Mouse (Mus musculus) left cerebral cortex, adult 18-20 months (tissue): ENCODE data around the gene Per1. TPM values are rescaled to one million over a fixed set of nuclear protein-coding genes. Genes with fewer than 3 reads are reported as not detected.
"Not testable (repeated sequence)": the region's sequence is repeated elsewhere in the genome, so short reads cannot be mapped to it uniquely, and the experiment has no call there.

Experiments used
- DNase-seq, 2 experiments: peaks; one replicate each; pipeline ENCODE4 v3.0.0; 2021 to 2022; ENCODE audit warnings: low spot score in 2 of 2, mixed read lengths in 1 of 2
- total RNA-seq, 2 experiments: library from RNA; stranded (reverse); gene quantifications; 2 replicates each; pipeline ENCODE4 v1.2.3; 2021

Gene Per1
- total RNA-seq, 2 experiments from 2014 or later = 129 to 133 TPM

DNA sequence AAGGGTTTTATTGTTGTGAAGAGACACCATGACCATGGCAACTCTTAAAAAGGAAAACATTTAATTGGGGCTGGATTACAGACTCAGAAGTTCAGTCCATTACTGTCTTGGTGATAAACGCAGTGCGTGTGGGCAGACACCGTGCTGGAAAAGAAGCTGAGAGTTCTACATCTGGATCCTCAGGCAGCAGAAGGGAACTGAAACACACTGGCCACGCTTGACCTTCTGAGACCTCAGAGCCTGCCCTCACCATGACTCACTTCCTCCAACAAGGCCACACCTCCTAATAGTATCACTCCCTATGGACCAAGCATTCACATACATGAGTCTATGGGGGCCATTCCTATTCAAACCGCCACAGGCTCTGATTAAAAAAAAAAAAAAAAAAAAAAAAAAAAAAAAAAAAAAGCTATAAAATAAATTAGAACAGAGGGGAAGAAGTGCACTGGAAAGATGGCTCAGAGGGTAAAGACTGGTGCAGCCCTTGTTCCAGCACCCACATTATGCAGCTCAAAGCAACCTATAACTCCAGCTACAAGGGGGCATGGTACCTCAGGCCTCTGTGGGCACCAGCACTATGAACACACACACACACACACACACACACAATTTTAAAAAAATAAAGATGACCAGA is 16.1 kb upstream of the Per1 start:
- DNase-seq = no peak

DNA sequence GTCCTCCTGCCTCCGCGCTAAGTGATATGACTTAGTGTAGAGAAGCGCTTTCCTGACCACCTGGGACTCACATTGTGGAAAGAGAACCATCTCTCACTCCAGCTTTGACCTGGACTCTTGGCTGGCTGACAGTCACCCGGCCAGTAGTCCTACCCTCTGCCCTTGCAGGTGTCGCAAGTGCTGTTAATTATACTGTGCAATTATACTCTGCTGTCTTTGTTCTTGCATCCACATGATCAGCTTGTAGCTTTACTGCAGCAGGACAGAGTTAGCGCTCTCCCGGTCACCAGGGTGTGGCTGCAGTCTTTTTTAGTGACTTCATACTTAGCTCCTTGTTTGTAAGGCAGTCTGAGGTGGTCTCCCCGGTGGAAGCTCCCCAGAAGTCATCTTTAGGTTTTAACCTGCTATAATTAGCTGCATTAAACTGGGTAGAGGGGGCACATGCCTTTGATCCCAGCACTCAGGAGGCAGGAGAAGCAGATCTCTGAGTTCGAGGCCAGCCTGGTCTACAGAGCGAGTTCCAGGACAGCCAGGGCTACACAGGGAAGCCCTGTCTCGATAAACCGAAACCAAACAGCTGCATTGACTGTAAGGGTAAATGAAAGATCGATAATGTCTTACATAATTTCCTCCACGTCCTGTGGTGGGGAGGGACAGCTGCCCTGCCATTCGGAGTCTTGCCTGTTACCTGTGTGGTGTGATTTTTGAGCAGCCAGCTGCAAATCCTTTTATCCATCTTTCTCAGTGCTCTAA is 14.7 kb upstream of the Per1 start:
- no peak for DNase-seq

DNA sequence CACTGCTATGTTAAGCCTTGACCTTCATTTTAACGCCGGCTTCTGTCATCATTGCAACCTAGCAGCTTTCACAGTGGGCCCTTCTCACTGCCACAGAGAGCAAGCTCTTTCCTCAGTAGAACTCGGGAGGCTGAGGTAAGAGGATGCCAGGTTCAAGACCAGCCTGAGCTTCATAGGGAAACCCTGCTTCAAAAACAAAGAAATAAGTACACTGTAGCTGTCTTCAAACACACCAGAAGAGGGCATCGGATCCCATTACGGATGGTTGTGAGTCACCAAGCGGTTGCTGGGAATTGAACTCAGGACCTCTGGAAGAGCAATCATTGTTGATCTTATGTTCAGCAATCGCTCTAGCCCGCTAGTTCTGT is 14.2 kb upstream of the Per1 start:
- DNase-seq = no peak

DNA sequence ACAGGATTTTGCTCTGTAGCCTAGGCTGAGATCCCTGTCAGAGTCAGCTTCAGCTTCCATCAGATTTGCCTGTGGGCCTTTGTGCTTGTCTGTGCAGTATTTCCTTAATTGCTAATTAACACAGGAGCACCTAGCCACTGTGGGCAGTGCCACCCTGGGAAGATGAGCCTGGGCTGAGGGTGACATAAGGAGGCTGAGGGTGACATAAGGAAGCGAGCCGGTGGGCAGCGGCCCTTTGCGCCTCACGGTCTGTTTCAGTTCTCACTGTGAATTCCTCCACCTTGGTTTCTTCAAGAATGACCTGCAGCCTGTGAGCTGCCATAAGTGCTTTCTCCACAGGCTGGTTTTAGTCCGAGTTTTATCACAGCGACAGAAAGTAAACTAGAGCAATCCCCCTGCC is 13.4 kb upstream of the Per1 start:
- no peak for DNase-seq

DNA sequence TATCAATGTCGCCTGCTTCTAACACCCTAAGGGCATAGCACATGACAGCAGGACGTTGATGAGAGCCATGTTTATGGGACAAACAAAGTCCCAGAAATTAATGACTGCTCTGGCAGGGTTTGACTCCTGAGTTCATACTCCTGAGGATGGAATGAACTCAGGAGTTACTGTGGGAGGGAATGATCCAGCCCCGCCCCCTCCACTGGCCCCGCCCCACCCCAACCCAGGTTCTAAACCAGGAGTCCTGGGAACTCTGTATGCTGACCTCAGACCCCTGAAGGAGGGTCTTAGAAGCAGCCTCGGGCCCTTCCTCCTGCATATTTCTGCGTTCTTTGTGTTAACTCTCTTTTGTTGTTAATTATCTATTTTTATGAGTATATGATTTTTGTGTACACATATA is 9.4 kb upstream of the Per1 start:
- DNase-seq = no peak

DNA sequence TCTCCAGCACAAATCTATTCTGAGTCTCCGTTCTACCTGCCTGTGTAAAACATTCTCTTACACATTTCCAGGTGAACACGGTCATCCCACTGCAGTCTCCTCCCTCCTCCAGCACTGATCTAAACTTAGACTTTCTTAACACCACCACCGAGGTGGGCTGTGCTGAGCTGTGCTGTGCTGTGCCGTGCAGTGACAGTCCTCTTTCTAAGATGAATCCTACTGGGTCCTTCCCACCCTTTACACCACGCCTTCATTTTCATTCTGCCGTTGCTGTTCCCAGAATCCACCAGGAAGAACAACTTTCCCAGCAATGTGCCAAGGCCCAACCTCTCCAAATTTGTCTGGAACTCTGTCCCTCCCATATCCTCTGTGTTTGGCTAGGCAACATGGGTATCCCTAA is 8.6 kb upstream of the Per1 start:
- DNase-seq = peak; percentile 55 to 67

DNA sequence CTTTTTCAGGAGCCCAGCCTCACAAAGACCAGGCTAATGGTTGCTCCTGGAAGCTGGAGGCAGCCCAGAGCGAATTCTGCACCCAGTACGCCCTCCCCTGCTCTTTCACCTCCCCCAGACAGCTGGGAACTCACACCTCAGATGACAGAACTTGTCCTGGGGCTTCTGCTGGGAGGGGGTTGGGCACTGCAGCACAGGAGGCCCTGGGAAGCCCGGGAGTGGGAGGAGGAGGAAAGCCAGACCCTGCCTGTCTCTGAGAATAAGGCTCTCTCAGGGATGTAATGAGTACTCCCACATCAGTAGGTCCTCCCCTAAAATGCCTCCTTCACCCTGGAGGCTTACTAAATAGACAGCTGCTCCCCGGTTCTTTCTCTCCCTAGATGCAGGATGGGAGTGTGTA is 7.9 kb upstream of the Per1 start:
- DNase-seq = peak; percentile 48 to 66

DNA sequence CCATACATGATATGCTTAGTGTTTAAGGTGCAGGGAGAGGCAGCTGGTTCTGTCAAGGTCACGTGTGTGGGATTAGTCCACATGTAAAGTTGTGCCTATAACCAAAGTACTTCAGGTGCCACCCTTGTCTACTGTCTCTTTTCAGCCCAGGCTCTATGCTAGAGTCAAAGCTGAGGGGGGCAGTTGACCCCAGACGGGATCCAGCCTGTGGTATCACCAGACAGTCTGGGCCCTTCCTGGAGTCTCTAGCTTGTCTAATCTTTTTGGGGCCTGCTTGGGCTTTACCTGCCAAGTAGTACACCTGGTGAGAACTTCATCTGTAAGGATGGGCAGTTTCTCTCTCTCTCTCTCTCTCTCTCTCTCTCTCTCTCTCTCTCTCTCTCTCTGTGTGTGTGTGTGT is 7.4 kb upstream of the Per1 start:
- DNase-seq = peak in 1 of 2 experiments; percentile 1

DNA sequence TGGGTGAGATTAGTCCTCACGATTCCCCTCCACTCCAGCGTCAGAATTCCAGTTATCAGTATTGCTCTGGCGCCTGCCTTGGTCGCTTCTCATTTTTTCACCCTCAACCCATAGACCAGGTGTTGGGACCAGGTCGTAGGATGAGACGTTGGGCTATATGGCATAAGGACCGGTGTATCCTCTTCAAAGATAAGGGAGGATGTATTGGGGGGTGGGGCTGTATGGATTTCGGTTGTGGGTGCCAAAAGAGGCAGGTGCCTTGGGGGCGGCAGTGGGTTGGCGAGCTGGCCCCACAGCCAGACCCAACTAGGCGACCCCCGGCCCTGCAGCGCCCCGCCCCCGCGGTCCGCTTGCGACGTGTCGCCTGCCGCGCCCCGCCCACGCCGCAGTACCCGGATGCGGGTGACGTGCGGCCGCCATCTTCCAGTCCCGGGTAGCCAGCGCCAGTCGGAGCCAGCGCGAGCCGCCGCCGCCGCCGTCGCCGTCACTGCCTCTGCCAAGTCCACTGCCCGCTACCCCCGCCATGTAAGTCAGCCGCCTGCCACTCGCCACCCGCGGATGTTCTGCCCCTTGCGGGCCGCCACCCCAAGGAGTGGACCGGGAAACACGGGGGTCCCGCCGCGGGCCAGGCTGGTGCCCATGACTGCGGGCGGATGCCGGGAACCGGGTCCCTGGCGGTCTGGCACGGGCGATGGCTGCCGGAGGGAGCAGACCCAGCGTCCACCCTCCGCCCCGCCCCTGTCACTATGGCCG is 6.7 kb upstream of the Per1 start, which contains the start of gene Vamp2:
Gene Vamp2 (plus strand): TSS at position 388 of the 753 bp plus-strand sequence.
- peak; percentile 95 to 96 for DNase-seq

DNA sequence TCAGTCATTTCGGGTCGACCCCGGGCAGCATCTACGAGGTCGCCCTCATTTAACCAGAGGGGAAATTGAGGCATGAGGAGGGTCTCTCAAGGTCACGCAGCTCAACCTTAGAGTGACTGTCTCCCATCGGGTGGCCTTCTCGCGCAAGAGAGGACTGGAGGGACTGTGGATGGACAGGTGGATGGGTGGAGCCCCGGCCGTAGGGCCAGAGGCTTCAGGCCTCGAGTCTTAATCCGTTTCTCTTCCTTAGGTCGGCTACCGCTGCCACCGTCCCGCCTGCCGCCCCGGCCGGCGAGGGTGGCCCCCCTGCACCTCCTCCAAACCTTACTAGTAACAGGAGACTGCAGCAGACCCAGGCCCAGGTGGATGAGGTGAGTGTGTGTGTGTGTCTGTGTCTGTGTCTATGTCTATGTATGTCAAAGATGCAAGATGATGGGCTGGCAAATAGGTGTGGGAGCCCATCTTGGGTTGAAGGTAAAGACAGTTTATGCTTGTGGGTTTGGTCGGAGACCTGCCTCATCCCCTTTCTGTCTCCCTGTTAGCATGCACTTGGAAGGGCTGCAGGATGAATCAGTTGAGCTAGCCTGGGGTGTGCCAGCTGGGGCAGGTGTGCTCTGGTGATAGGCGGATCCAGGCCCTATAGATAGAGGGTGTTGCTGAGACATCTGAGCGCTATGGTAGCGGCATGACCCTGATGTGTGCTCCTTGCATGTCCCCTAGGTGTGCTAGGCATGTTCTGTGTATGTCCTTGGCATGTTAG is 6.0 kb upstream of the Per1 start:
- peak in 1 of 2 experiments; percentile 29 for DNase-seq

DNA sequence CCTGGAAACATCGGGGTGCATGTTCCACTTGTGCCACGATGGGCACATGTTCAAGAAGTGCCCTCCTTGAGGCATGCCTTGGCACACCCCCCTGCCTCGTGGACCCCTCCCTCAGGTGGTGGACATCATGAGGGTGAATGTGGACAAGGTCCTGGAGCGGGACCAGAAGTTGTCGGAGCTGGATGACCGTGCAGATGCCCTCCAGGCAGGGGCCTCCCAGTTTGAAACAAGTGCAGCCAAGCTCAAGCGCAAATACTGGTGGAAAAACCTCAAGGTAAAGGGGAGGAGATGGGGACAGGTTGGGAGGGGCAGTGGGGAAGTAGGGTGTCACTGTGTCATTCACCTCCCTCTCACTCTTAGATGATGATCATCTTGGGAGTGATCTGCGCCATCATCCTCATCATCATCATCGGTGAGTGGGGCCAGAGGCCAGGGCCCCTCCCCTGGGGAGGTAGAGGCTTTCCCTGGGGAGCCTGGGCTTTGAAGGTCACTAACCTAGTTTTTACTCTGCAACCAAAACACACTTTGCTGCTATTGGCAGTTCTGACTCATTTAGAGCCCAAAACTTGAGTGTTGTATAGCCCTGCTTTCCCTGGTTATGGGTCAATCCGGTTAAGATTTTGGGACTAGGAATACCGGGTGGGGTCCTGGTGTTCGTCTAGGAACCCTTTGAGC is 5.3 kb upstream of the Per1 start:
- peak in 1 of 2 experiments; percentile 9 for DNase-seq

DNA sequence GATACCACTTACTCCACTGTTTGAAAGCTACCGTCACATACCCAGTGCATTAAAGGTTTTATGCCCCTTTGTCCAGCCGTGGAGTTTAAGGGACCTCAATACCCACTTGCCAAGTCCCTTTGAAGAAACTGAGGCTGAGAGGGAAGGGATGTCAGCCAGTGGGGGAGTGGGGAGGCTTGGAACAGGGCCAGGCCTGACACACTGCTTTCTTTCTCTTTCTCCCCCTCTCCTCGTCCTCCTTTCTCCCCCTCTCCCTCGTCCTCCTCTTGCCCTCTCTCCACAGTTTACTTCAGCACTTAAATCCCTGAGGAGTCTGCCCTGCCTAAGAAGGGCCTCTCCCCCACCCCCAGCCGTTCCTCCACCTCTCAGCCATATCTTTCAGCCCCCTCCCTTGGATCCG is 4.7 kb upstream of the Per1 start:
- peak in 1 of 2 experiments; percentile 1 for DNase-seq

DNA sequence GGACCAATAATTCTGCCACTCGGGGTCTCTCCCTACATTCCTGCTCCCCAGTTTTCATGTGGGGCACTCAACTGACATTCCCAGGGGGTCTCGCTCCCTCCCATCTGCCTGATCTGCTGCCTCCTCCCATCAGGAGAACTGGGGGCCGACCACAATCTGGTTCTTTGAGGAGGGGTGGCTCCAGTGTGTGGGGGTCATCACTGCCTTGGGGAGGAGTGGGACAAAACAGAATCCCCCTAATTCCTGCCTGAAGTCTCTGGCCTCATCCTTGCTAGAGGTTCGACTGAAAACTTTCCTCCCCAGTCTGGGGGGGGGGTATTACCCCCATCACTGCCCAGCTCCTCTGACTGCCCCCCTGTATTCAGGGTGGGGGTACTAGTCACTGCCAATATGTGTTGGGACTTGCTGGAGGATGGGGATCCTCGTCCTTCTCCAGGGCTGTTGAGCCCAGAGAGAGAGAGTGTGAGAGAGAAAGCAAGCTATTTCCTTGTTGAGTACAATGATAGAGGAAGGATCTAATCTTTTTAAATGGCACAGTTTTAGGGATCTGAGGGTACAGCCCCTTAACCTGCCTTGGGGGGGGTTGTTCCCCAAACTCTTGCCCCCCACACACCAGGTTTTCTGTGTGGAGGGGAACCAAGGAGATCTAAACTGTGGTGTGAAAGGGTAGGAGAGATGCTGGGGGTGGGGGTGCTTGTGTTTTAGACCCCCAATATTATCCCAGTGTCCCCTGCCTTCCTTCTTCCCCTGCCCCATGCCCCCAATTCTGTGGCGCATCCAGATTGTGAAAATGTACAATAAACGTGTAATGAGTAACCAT is 3.2 kb upstream of the Per1 start:
- DNase-seq = no peak

DNA sequence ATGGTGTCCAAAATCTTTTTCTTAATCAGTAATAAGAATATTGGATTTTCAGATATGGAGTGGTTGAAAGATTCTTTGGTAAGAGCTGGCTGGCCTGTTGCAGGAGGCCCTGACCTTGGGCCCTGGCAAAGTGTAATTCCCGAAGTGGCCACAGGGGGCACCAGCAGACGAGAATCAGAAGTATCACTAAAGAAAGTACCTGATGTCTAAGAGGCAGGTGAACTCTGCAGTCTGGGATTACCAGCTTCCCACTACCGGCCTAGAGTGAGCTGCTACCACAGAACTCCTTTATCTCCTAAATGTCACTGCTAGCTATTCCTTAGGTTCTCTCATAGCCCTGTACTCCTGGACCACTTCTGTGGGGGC is 2.6 kb upstream of the Per1 start:
- peak; percentile 78 to 87 for DNase-seq

DNA sequence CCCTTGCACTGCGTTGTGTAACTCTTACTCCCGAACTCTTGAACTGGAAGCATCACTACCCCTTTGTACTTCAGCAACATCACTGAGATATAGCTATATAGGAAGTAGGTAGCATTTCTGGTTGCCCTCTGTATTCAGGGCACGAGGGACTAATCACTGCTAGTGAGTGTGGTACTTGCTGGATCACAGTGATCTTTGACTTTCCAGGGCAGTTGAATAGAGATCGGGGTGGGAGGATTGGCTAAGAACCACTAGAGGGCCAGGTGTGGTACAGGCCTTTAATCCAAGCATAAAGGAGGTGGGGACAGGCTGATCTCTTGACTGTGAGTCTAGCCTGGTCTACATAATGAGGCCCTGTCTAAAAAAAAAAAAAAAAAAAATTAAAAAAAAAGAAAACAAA is 2.1 kb upstream of the Per1 start:
- no peak for DNase-seq

DNA sequence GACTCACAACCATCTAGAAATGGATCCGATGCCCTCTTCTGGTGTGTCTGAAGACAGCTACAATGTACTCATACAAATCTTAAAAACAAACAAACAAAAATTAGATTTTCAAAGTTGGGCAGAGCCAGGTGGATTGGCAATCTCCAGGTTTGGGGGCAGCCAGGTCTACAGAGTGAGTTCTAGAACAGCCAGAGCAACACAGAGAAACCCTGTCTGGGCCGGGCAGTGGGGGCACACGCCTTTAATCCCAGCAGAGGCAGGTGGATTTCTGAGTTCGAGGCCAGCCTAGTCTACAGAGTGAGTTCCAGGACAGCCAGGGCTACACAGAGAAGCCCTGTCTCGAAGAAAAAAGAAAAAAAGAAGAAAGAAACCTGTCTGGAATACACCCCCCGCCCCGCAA is 1.2 kb upstream of the Per1 start:
- DNase-seq = not testable (repeated sequence)

DNA sequence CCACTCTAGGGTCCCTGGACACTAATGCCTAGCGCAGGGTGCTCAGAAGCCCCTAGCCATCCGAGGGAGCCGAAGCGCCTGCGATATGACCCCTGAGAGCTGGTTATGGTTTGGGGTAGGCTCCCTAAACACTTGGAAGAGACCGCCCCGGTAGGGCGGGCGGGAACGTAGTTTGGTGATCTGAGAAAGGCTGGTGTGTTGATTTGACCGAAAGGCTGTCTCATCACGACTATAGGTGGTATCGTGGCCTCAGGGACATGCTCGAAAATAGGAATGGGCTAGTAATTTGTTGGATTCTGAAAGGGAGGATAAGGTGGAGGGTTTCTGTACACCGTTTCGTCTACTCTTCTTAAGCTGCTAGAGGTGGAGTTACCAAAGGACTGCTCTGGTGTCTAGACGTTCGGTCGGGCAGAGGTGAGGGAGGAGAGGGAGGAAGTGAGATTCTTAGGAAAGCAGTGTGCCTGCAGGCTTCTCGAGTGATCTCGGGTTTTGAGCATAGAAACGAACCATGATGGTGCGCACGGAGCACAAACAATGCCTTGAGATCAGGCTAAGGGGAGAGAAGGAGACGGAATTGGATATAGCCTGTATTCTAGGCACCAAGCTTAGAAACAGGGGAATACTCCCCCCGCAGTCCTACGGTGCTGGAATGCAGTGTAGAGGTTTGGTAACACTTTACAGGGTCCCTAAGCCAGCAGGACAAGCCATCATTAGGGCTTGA is 654 bp downstream of the Per1 start:
- DNase-seq = peak in 1 of 2 experiments; percentile 5

DNA sequence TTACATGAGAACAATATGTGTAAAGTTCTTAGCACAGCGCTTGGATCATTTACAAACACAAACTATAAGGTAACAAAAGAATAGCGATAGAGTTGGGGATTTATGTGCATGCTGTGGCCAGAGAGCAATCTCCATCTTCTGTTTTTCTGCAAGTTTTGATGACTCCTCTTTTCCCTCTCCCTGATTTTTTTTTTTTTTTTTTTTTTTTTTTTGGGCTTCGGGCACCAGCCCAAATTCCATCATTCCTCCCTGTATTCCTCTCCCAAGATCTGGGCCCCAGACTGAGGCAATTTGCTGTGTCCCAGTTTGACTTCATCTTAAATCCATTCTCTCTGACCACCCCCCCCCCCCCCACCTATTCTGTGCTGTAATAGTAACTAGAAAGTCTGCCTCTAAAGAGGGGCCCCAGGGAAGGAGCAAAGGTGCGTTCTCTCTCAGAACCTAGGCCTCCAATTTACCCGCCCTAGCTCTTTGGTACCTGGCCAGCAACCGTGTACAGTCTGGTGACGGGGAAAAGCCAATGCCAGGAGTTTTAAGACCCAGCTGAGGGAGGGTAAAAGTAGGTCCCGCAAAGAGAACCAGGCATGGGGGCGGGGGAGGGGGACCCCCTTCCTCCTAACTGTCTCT is 1.5 kb downstream of the Per1 start:
- DNase-seq = peak in 1 of 2 experiments; percentile 17
